Mouse (Mus musculus): ENCODE data around the gene Fblim1. TPM values are rescaled to one million over a fixed set of nuclear protein-coding genes. Genes with fewer than 3 reads are reported as not detected.

Gene Fblim1
- polyA plus RNA-seq, 1 experiment, result 1.3 TPM

DNA sequence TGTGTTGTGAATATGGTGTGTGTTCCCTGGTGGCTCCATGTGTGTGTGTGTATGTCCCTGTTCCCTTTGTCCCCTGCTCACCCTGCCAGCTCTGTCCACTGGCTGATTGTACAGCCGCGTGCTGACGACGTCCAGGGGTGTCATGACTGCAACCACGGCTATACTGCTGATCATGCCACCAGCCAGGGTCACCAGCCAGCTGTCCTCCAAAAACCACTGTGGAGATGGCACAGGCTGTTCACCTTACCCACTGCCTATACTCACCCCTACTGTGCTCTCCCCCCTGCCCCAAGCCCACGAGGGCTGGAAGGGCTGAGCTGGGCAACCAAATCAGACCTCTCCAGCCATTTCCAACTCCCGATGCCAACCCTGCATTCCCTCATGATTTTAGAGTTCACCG lies 15.4 kb upstream of the Fblim1 start:
- no peak overlapping the region for H3K27ac ChIP-seq (ENCODE audit: insufficient read depth, low read length)
- no peak for TF ChIP-seq CTCF (IDR thresholded peaks at IDR 0.05; ENCODE audit: extremely low read depth, insufficient read depth, low read length)
- TF ChIP-seq POLR2A (IDR thresholded peaks at IDR 0.05; ENCODE audit: extremely low read depth, insufficient read depth, low read length), result no peak
- no peak overlapping the region for H3K4me3 ChIP-seq (ENCODE audit: insufficient read depth, low read length)
- H3K4me1 ChIP-seq (ENCODE audit: control insufficient read depth, insufficient read depth, low read length), result no peaks in the 10 kb centered on the region

DNA sequence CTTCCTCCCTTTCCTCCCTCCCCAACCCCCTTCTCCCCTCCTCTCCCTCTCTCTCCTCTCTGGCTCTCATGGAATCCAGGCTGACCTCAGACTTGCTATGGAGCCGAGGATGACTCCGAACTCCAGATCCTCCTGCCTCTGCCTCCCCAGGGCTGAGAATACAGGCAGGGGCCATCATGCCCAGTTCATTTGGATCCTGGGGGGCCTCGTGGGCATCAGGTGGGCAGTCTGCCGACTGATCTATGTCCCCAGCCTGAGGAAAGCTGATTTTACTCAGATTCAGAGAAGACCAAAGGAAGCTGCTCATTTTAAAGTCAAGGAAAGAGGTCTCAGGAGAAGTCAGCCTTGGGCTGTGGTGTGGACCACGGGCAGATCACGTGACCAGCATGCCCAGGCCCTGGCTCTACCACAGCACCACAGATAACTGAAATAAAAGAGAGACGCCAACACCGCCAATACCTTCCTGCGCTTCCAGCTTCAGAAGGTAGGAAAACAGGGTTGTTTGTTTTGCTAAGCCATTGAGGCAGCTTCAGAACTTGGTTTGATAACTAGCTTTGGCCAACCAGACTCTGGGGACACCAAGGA lies 13.5 kb upstream of the Fblim1 start:
- Histone ChIP-seq H3K27ac (ENCODE audit: insufficient read depth, low read length) (no peak overlapping the region), H3K4me3 (ENCODE audit: insufficient read depth, low read length) (no peak overlapping the region), H3K4me1 (ENCODE audit: control insufficient read depth, insufficient read depth, low read length) (no peaks in the 10 kb centered on the region)
- no peak for TF ChIP-seq POLR2A (IDR thresholded peaks at IDR 0.05; ENCODE audit: extremely low read depth, insufficient read depth, low read length)
- no peak for TF ChIP-seq CTCF (IDR thresholded peaks at IDR 0.05; ENCODE audit: extremely low read depth, insufficient read depth, low read length)

DNA sequence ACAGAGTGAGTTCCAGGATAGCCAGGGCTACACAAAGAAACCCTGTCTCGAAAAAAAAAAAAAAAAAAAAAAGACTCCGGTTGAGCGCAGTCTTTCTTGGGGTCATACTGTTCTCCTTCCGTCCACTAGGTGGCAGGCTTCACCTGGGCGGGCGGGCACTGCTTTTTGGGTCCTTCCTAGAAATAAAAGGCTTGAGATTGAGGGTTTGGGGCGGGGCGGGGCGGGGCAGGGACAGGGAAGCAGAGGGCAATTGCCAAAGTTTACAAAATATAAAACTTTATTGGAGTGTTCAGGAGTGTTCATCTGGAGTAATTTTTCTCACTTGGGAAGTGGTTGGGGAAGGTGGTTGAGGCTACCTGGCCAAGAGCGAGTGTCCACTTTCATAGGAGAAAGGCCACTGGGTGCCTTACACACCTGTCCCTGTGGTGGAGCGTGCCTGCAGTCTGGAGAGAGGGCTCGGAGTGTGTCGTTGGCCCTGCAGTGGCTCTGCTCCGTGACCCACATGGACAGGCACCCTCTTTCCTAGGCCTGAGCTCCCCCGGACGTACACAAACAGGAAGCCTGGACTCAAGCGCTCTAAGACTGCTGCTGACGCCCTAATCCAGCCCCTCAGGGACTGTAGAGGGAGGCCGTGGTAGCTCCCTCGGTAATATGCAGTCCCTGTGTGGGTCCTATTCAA lies 12.8 kb upstream of the Fblim1 start, which contains the start of gene Tmem82:
Gene Tmem82, minus strand, starts transcription at position 69 of the 679 bp plus-strand sequence.
- no peak within 1 kb of the TSS for H3K27ac ChIP-seq (ENCODE audit: insufficient read depth, low read length)
- no peak within 1 kb of the TSS for H3K4me3 ChIP-seq (ENCODE audit: insufficient read depth, low read length)
- no peaks in the 10 kb centered on the region for H3K4me1 ChIP-seq (ENCODE audit: control insufficient read depth, insufficient read depth, low read length)
- no peak for TF ChIP-seq POLR2A (IDR thresholded peaks at IDR 0.05; ENCODE audit: extremely low read depth, insufficient read depth, low read length)
- peak; percentile 70 for TF ChIP-seq CTCF (IDR thresholded peaks at IDR 0.05; ENCODE audit: extremely low read depth, insufficient read depth, low read length)

DNA sequence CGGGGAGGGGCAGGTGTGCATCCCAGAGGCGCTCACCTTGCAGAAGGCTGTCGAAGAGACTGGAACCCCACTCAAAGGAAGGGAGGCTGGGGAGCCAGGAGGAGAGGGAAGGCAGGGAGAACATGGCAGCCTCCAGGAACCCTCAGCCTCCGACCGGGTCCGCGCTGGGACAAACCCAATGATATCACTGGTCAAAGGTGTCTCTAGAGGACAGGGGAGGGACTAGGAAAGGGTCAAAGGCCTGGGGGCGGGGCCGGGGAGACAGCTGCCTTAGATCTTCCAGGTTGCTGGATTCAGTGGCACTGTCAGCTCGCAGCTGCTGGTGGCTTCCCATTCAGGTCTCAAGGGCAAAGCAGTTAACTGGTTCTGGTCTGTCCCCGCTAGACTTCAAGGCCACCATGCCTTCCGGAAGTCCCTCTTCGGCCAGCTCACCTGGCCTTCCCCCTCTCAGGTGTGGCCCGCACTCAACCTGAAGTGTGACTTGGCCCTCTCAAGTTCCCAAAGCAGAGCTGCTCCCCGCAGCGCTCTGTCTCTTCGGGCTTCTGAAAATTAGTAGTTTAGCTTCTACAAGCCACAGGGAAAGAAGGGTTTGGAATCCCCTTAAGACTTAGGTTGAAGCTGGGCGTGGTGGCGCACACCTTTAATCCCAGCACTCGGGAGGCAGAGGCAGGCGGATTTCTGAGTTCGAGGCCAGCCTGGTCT lies 12.1 kb upstream of the Fblim1 start:
- no peak overlapping the region for H3K27ac ChIP-seq (ENCODE audit: insufficient read depth, low read length)
- no peak overlapping the region for H3K4me3 ChIP-seq (ENCODE audit: insufficient read depth, low read length)
- H3K4me1 ChIP-seq (ENCODE audit: control insufficient read depth, insufficient read depth, low read length), result no peaks in the 10 kb centered on the region
- TF ChIP-seq CTCF (IDR thresholded peaks at IDR 0.05; ENCODE audit: extremely low read depth, insufficient read depth, low read length) (no peak), POLR2A (IDR thresholded peaks at IDR 0.05; ENCODE audit: extremely low read depth, insufficient read depth, low read length) (no peak)

DNA sequence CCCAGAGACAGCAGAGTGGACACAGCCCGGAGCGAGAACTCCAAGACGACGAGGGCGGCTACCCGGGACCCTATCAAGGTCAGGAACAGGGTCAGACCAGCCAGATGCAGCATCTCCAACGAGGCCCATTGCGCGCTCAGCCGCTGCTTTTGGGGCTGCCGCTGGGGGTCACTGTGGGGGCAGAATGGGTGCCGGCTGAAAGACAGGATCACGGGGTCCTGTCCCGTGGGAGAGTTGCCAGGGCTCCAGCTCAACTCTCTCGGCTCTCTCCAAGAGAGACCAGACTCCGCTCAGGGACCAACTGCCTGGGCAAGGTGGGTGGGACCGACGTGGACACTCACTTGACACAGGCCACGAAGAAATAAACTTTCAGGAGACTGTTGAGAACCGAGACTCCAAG lies 11.4 kb upstream of the Fblim1 start:
- H3K27ac ChIP-seq (ENCODE audit: insufficient read depth, low read length), result no peak overlapping the region
- TF ChIP-seq POLR2A (IDR thresholded peaks at IDR 0.05; ENCODE audit: extremely low read depth, insufficient read depth, low read length) (no peak), CTCF (IDR thresholded peaks at IDR 0.05; ENCODE audit: extremely low read depth, insufficient read depth, low read length) (no peak)
- H3K4me3 ChIP-seq (ENCODE audit: insufficient read depth, low read length), result no peak overlapping the region
- no peaks in the 10 kb centered on the region for H3K4me1 ChIP-seq (ENCODE audit: control insufficient read depth, insufficient read depth, low read length)

DNA sequence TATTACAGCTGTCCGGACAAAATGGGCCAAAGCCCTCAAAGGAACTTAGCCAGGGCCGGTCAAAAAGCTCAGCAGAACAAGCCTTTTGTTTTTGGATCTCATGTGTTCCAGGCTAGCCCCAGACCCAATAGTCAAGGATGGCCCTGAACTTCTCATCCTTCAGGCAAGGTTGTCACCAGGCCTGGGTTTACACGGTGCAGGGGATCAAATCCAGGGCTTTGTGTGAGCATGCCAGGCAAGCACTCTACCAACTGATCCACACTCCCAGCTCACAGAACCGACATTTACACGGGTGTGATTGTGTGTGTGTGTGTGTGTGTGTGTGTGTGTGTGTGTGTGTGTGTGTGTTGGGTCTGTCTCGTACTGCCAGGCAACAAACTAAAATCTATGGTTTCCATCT lies 10.9 kb upstream of the Fblim1 start:
- Histone ChIP-seq H3K4me1 (ENCODE audit: control insufficient read depth, insufficient read depth, low read length) (no peaks in the 10 kb centered on the region), H3K4me3 (ENCODE audit: insufficient read depth, low read length) (no peak overlapping the region), H3K27ac (ENCODE audit: insufficient read depth, low read length) (no peak overlapping the region)
- TF ChIP-seq POLR2A (IDR thresholded peaks at IDR 0.05; ENCODE audit: extremely low read depth, insufficient read depth, low read length) (no peak), CTCF (IDR thresholded peaks at IDR 0.05; ENCODE audit: extremely low read depth, insufficient read depth, low read length) (no peak)

DNA sequence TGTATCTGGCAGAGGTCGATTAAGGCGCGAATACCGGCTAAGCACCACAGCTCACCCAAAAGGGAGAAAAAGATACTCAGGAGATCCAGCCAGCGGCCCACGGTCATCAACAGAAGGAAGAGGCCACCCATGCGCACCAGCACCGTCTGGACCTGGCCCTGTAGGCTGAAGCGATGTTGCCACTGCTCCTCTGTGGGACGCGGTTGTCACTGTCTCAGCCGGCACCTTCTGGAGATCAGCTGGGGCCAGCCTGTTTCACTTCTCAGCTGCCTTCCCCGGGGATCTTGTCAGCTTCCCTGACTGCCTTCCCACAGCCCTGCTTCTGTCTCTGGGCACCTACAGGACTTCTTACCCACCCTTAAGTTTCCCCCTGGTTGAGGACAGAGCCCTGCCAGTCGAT lies 9.1 kb upstream of the Fblim1 start:
- Histone ChIP-seq H3K27ac (ENCODE audit: insufficient read depth, low read length) (no peak overlapping the region), H3K4me3 (ENCODE audit: insufficient read depth, low read length) (no peak overlapping the region), H3K4me1 (ENCODE audit: control insufficient read depth, insufficient read depth, low read length) (no peaks in the 10 kb centered on the region)
- TF ChIP-seq POLR2A (IDR thresholded peaks at IDR 0.05; ENCODE audit: extremely low read depth, insufficient read depth, low read length) (no peak), CTCF (IDR thresholded peaks at IDR 0.05; ENCODE audit: extremely low read depth, insufficient read depth, low read length) (no peak)

DNA sequence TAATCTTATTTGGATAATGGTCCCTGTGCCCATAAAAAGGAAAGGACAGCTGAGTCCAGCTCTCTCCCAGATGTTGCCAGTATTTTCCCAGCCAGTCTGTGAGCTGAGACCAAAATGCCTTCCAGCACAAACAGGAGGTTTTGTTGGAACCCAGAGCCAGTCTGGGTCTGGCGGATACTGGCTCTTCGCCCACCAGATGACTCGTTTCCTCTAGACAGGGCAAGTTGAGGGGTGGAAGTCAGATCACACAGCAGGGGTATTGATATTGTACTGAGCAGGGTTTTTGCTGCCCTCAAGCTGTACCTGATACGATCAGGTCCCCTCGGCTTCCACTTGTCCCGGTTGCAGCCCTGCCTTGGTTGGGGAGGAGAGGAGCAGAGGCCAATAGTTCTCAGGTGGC lies 3.6 kb upstream of the Fblim1 start:
- no peaks in the 10 kb centered on the region; the same call in 1 of the 2 replicates for H3K4me1 ChIP-seq (ENCODE audit: control insufficient read depth, insufficient read depth, low read length)
- TF ChIP-seq CTCF (IDR thresholded peaks at IDR 0.05; ENCODE audit: extremely low read depth, insufficient read depth, low read length) (no peak), POLR2A (IDR thresholded peaks at IDR 0.05; ENCODE audit: extremely low read depth, insufficient read depth, low read length) (no peak)
- no peak overlapping the region for H3K4me3 ChIP-seq (ENCODE audit: insufficient read depth, low read length)
- no peak overlapping the region for H3K27ac ChIP-seq (ENCODE audit: insufficient read depth, low read length)

DNA sequence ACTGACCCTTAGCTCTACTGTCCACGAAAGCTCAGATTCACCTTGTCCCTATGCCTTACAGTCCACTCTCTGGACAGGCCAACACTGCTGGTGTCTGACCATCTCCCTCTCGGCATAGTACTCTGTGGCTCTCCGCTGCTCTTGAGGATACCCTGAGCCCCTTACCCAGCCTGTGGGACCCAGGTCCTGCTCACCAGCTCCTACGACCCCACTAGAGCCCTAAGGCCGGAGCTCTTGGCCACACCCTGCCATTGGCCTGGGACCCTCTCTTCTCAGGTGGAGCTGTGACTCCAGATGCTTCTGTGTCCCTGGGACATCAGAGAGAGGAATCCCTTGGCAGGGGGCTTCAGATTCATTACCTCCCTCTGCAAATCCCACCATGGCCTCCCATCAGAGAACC lies 475 bp downstream of the Fblim1 start:
- no peak overlapping the region for H3K4me3 ChIP-seq (ENCODE audit: insufficient read depth, low read length)
- H3K4me1 ChIP-seq (ENCODE audit: control insufficient read depth, insufficient read depth, low read length), result no peaks in the 10 kb centered on the region; the same call in 1 of the 2 replicates
- no peak overlapping the region for H3K27ac ChIP-seq (ENCODE audit: insufficient read depth, low read length)
- TF ChIP-seq CTCF (IDR thresholded peaks at IDR 0.05; ENCODE audit: extremely low read depth, insufficient read depth, low read length) (no peak), POLR2A (IDR thresholded peaks at IDR 0.05; ENCODE audit: extremely low read depth, insufficient read depth, low read length) (no peak)

Measured in cortical plate, adult 2 months (tissue).